Mouse (Mus musculus) cerebellum, adult 2 months (tissue): ENCODE data around the gene Gsdma2.

Source experiments
- CTCF ChIP-seq: fragments of 200-500 bp; IDR thresholded peaks from 2 replicates; pipeline ENCODE4 v1.5.1; 2011; ENCODE audit warnings: low read depth, mild to moderate bottlenecking, control low read depth, low read length, moderate library complexity, borderline replicate concordance; ENCODE audit not compliant: insufficient read depth
- POLR2A ChIP-seq: fragments of 200-500 bp; IDR thresholded peaks from 2 replicates; pipeline ENCODE4 v1.6.1; 2011; ENCODE audit warnings: low read length, control low read depth, borderline replicate concordance; ENCODE audit not compliant: insufficient read depth

GRCm38 (mm10) chr11:98660517-98660916 lies 14.0 kb downstream of the Gsdma2 start:
- TF ChIP-seq POLR2A (no peak), CTCF (peak; percentile 64)
